Mouse (Mus musculus) midbrain, embryonic 14.5 days (tissue): Measurements from ENCODE around the gene Kansl1. TPM values are rescaled to one million over a fixed set of nuclear protein-coding genes. Genes with fewer than 3 reads are reported as not detected.

Source experiments
- ATAC-seq: fragments of 200-750 bp; cut with Nextera tagmentation; 2 replicates; pipeline ENCODE4 v1.8.0; 2017; ENCODE audit warnings: moderate number of reproducible peaks, moderate library complexity; ENCODE audit not compliant: low FRiP score, low TSS enrichment
- DNase-seq: peaks from one replicate; pipeline ENCODE4 v3.0.0-alpha.2; 2015
- H3K27ac ChIP-seq: fragments of 300-500 bp; sonication (generic); replicated peaks from 2 replicates; pipeline ENCODE4 v1.5.1; 2014; ENCODE audit warnings: mild to moderate bottlenecking, low read depth, low read length, moderate library complexity
- H3K27me3 ChIP-seq: fragments of 300-500 bp; sonication (generic); 2 replicates; pipeline ENCODE4 v1.6.1; 2014; ENCODE audit warnings: low read length, control low read depth, mixed read lengths; ENCODE audit not compliant: control insufficient read depth, insufficient read depth
- H3K36me3 ChIP-seq: fragments of 300-500 bp; sonication (generic); 2 replicates; pipeline ENCODE4 v1.6.1; 2014; ENCODE audit warnings: low read length, control low read depth; ENCODE audit not compliant: control insufficient read depth, insufficient read depth
- H3K4me1 ChIP-seq: fragments of 300-500 bp; sonication (generic); 2 replicates; pipeline ENCODE4 v1.6.1; 2014; ENCODE audit warnings: mild to moderate bottlenecking, antibody characterized with exemption, low read length, control low read depth; ENCODE audit not compliant: control insufficient read depth, insufficient read depth
- H3K4me2 ChIP-seq: fragments of 300-500 bp; sonication (generic); 2 replicates; pipeline ENCODE4 v1.6.1; 2014; ENCODE audit warnings: mild to moderate bottlenecking, low read length, moderate library complexity
- H3K4me3 ChIP-seq: fragments of 300-500 bp; sonication (generic); replicated peaks from 2 replicates; pipeline ENCODE4 v1.5.1; 2014; ENCODE audit warnings: low read depth, low read length
- H3K9ac ChIP-seq: fragments of 300-500 bp; sonication (generic); replicated peaks from 2 replicates; pipeline ENCODE4 v1.6.1; 2014; ENCODE audit warnings: mild to moderate bottlenecking, low read length, moderate library complexity
- H3K9me3 ChIP-seq: fragments of 300-500 bp; sonication (generic); 2 replicates; pipeline ENCODE4 v1.6.1; 2016; ENCODE audit warnings: low read length, control low read depth, mixed read lengths; ENCODE audit not compliant: control insufficient read depth
- WGBS: fragments of 180-500 bp; shearing (Covaris S2); extraction: QIAGEN DNeasy Blood & Tissue Kit; methylation state at CpG from one replicate; pipeline ENCODE4 v1.1.7; 2014; 5-methylcytosine and 5-hydroxymethylcytosine counted together
- polyA plus RNA-seq: library from polyadenylated mRNA; unstranded; fragments of >200 nt; fragmentation: Nextera tagmentation; extraction: Ambion mirVana; gene quantifications from 2 replicates; pipeline ENCODE4 v1.2.1, GENCODE M21; 2014

The Kansl1 gene
- polyA plus RNA-seq, 1 experiment from 2014 or later: 39.2 TPM

DNA sequence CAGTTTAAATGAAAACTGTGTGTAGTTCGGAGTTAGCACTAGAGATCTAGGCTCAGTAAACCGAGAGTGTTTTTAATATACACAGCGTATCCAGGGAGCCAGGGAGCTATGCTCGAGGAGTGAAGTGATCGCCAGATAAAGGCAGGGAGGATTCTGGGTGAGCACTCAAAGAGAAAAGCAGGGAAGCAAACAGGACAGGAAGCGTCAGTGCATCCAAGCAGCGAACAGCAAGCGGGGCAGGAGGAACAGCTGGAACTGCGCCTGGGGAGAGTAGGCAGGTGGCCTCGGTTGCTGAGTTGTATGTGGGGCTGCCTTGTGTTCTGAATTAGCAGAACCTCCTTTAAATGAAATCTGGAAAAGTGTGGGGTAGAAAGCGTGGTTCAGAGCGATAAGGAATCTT lies 166.0 kb downstream of the Kansl1 start:
- WGBS: 47% methylated on average over 12 of the region's 12 CpGs
- Histone ChIP-seq H3K36me3 (peaks cover 55% of the 10 kb centered on the region), H3K4me3 (no peak overlapping the region), H3K27me3 (no peaks in the 10 kb centered on the region), H3K27ac (no peak overlapping the region), H3K9me3 (no peaks in the 10 kb centered on the region), H3K9ac (no peak overlapping the region), H3K4me2 (no peak overlapping the region), H3K4me1 (no peaks in the 10 kb centered on the region)
- ATAC-seq (no peak), DNase-seq (peak; percentile 28)

DNA sequence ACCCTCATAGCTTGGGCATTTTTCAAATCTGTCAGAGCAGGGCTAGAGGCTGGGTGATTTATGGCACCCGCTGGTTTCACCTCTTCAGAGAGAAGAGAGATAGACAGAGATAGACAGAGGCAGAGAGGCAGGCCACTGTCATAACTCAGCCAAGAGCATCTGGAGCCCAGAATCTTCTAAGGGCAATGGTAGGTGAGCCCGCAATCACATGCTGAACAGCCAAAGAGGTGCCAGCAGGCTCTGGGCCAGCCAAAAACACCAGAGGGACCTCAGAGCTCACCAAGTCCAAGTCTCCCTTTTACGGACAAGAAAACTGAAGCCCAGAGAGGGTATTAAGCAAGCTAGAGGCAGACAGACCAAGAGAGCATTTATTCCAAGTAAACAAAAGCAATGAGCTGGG lies 171.0 kb downstream of the Kansl1 start:
- 90% methylated on average over 3 of the region's 3 CpGs for WGBS
- Histone ChIP-seq H3K36me3 (peaks cover 59% of the 10 kb centered on the region), H3K4me2 (no peak overlapping the region), H3K27ac (no peak overlapping the region), H3K9me3 (no peaks in the 10 kb centered on the region), H3K9ac (no peak overlapping the region), H3K27me3 (no peaks in the 10 kb centered on the region), H3K4me3 (no peak overlapping the region), H3K4me1 (no peaks in the 10 kb centered on the region)
- ATAC-seq (no peak), DNase-seq (no peak)

DNA sequence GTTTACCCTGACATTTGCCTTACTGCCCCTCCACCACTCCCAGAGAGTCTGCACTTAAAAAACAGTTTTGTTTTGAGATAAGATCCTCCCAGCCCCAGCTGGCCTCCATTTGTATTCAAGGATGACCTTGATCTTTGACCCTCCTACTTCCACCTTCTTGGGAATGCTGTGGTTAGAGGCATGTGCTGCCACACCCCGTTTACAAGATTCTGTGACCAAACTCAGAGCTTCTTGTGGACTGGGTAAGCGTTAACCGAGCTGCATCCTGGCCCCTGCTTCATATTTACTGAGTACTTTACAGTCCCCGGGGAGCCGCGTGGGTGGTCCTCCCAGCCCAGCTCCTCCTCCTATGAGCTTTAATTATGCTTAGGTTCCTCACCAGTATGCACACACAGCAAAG lies 173.0 kb downstream of the Kansl1 start:
- DNase-seq (no peak), ATAC-seq (no peak)
- WGBS: 44% methylated on average over 6 of the region's 6 CpGs
- no peaks in the 10 kb centered on the region for H3K4me1 ChIP-seq
- H3K36me3 ChIP-seq: peaks cover 67% of the 10 kb centered on the region
- no peaks in the 10 kb centered on the region for H3K27me3 ChIP-seq
- no peaks in the 10 kb centered on the region for H3K9me3 ChIP-seq
- no peak overlapping the region for H3K4me3 ChIP-seq
- H3K4me2 ChIP-seq: no peak overlapping the region
- H3K27ac ChIP-seq: no peak overlapping the region
- H3K9ac ChIP-seq: no peak overlapping the region

DNA sequence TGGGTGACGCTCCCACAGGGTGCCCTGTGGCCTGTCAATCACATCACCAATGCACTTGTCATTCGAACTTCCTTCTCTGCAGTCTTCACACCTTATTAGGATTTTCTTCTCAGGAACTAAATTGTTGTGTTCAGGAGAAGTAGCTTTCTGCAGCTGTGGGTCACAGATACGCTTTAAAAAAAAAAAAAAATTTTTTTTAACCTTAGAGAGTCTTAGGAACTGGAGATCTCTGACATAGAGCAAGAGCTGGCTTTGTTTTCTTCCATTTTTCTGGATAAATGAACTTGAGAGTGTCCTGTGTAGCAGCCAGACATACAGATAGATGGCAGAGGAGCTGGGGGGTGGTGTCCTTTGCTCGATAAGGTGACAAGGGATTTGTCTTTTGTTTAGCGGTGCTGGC lies 173.5 kb downstream of the Kansl1 start:
- Histone ChIP-seq H3K9ac (no peak overlapping the region), H3K36me3 (peaks cover 69% of the 10 kb centered on the region), H3K4me1 (no peaks in the 10 kb centered on the region), H3K27ac (no peak overlapping the region), H3K9me3 (no peaks in the 10 kb centered on the region), H3K27me3 (no peaks in the 10 kb centered on the region), H3K4me2 (no peak overlapping the region), H3K4me3 (no peak overlapping the region)
- 50% methylated on average over 5 of the region's 5 CpGs for WGBS
- ATAC-seq (no peak), DNase-seq (no peak)

DNA sequence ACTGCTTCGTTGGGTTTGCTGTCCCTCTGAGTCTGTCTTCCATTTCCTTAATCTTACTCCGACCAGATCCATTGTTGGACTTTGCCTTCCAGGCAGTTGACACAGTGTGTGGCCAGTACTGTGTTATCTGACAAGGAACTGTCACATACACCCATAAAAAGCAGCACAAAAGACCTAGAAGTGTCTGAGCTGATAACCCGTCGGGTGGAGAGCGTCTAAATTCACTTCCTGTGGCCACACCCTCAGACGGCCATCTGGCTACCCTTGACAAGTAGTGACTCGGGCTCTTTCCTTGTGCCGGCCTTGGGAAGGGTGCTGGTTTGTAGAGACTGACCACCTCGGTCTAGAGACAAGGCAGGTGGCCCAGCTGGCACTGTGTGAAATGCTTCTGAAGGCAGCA lies 175.4 kb downstream of the Kansl1 start:
- 81% methylated on average over 9 of the region's 9 CpGs for WGBS
- peaks cover 66% of the 10 kb centered on the region for H3K36me3 ChIP-seq

DNA sequence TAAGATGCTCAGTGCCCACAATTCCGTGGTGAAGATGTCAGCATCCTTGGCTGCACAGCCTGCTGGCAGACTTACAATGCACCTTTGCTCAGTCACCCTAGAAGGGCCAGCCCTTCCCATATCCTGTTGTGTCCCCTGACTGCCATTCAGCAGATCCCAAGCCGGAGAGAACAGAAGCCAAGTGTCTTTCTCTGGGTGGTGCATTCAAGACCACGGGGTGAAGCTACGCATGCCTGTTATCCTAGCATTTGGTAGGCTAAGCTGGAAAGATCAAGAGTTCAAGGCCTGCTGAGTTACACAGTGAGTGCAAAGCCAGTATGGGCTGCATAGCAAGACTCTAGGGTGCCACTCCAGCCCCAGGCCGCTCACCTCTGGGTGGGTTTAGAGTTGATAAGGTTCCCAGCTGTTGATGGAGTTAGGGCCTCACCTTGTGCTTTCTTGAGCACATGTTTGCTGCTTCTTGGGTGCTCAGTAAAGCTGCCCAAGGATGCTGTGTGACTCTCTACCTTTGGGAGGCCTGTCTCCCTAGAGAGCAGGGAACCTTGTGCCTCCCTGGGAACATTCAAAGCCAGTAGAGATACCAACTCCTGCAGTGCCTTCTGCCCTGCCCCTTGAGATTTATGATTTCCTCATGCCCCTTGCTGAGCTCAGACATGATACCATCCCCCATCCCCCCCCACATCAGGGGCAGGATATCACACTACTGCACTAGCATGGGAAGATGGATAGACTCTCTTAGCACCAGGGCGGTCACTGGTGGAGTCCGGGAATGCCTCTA lies 176.0 kb downstream of the Kansl1 start:
- Histone ChIP-seq H3K4me2 (no peak overlapping the region), H3K36me3 (peaks cover 66% of the 10 kb centered on the region), H3K9me3 (no peaks in the 10 kb centered on the region), H3K4me3 (no peak overlapping the region), H3K4me1 (peaks cover 5% of the 10 kb centered on the region; the same call in 1 of the 2 replicates), H3K9ac (no peak overlapping the region), H3K27ac (no peak overlapping the region), H3K27me3 (no peaks in the 10 kb centered on the region)
- no peak for ATAC-seq
- DNase-seq: no peak
- 84% methylated on average over 7 of the region's 7 CpGs for WGBS

More for the DNA sequence above, 175.4 kb downstream of the Kansl1 start:
- ATAC-seq (no peak), DNase-seq (no peak)
- Histone ChIP-seq H3K4me1 (peaks cover 5% of the 10 kb centered on the region; the same call in 1 of the 2 replicates), H3K27ac (no peak overlapping the region), H3K9ac (no peak overlapping the region), H3K9me3 (no peaks in the 10 kb centered on the region), H3K4me2 (no peak overlapping the region), H3K27me3 (no peaks in the 10 kb centered on the region), H3K4me3 (no peak overlapping the region)

DNA sequence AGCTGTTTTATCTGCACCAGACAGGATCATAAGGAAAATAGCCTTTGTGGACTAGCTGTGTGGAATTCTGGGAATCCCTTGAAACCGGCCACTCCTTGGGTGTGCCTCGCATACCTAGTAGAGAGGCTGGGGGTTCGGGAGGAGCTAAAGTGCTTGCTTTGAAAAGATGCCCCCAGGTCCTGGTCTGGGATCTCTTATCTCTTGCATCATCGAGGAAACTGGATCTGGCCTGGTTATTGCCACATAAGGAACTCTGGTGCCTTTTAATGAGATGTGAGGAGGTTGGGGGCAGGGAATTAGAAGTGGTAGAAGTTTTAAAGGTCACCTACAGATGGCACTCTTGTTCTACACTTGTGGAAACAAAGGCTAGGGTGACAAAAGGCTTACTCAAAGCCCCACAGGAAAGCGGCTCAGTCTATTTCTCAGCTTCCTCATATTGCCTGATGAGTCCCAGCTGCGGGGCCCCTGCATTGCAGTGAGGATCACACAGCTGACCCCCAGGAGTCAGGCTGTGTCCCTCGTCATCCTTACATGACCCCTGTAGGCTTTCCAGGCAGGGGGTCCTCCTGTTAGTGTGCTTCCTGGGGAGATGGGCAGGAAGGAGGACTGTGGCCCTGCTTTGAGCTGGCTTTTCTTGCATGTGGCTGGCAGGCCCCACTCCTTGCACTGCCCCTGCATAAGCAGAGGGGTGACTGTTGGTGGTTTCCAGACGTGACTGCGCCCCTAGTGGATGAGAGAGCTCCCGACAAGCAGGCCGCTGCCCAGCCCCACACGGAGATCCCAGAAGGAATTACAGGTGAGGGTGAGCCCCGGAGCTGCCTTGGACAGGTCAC lies 179.2 kb downstream of the Kansl1 start:
- no peak overlapping the region for H3K4me3 ChIP-seq
- no peaks in the 10 kb centered on the region for H3K27me3 ChIP-seq
- peaks cover 76% of the 10 kb centered on the region for H3K36me3 ChIP-seq
- H3K9me3 ChIP-seq: no peaks in the 10 kb centered on the region
- 13% methylated on average over 13 of the region's 13 CpGs for WGBS
- H3K9ac ChIP-seq: no peak overlapping the region
- peak overlapping the region; percentile 60 for H3K27ac ChIP-seq
- H3K4me1 ChIP-seq: peaks cover 5% of the 10 kb centered on the region; the same call in 1 of the 2 replicates
- no peak for ATAC-seq
- no peak overlapping the region for H3K4me2 ChIP-seq
- DNase-seq: peak; percentile 75

DNA sequence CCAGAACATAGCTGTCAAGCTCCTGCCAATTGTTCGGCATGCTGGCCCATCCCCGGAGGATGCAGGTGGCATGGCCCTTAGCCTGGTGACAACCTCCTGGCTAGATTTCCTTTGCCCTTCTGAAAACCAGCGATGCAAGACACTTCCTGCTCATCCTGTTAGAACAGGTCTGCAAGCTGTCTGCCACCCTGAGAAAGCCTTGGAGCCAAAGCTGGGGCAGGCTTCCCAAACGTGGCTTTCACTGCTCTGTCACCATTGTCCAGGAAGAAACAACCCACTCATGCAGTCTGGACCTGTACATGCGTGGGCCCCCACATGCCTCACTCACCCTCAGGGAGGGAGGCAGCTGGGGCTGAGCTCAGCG lies 179.8 kb downstream of the Kansl1 start:
- ATAC-seq: no peak
- Histone ChIP-seq H3K27ac (peak overlapping the region; percentile 60), H3K4me3 (no peak overlapping the region), H3K4me2 (no peak overlapping the region), H3K27me3 (no peaks in the 10 kb centered on the region), H3K4me1 (peaks cover 5% of the 10 kb centered on the region; the same call in 1 of the 2 replicates), H3K36me3 (peaks cover 77% of the 10 kb centered on the region), H3K9ac (no peak overlapping the region), H3K9me3 (no peaks in the 10 kb centered on the region)
- WGBS: 39% methylated on average over 6 of the region's 6 CpGs
- DNase-seq: no peak
